Mouse (Mus musculus) heart, adult 2 months (tissue): ENCODE data around the gene Rtn1.

Experiments
- CTCF ChIP-seq: fragments of 200-600 bp; IDR thresholded peaks from 2 replicates; pipeline ENCODE4 v1.8.1; 2022; ENCODE audit warnings: antibody characterized with exemption, mild to moderate bottlenecking, moderate library complexity
- POLR2A ChIP-seq: fragments of 200-500 bp; IDR thresholded peaks from 2 replicates; pipeline ENCODE4 v1.6.1; 2011; ENCODE audit warnings: mild to moderate bottlenecking, low read depth, low read length, control low read depth; ENCODE audit not compliant: insufficient read depth

GRCm38 (mm10) chr12:72267614-72268013 lies 141.2 kb downstream of the Rtn1 start:
- TF ChIP-seq CTCF (peak; percentile 57), POLR2A (no peak)
